Mouse (Mus musculus) left cerebral cortex, adult 8-10 months (tissue): Measurements from ENCODE around the gene Tyk2. TPM values are rescaled to one million over a fixed set of nuclear protein-coding genes. Genes with fewer than 3 reads are reported as not detected.

Experiments
- DNase-seq, 2 experiments: peaks; one replicate each; pipeline ENCODE4 v3.0.0; 2022; ENCODE audit warnings: low spot score in 2 of 2
- total RNA-seq, 4 experiments: library from RNA; stranded (reverse); gene quantifications; 2 replicates each; pipeline ENCODE4 v1.2.4; 2022

Tyk2 gene
- total RNA-seq, 4 experiments from 2014 or later, result 11.1 to 14.5 (median 13.3) TPM

DNA sequence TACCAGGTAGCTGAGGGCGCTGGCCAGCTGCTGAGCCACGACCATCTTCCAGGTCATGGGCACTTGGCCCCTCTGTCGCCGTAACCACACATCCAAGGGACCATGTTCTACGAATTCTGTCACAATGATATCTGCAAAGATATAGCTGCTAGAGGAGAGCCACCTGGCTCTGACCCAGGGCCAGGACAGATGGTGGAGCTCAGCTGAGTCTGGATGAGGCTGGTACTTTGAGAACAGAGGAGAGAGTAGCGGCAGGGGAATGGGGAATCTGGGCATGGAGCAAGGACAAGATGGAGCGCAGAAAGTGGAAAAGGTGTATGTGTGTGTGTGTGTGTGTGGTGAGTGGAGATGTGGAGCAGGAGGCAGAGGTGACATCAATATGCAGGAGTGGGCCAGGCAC is 16.9 kb downstream of the Tyk2 start:
- no peak for DNase-seq

DNA sequence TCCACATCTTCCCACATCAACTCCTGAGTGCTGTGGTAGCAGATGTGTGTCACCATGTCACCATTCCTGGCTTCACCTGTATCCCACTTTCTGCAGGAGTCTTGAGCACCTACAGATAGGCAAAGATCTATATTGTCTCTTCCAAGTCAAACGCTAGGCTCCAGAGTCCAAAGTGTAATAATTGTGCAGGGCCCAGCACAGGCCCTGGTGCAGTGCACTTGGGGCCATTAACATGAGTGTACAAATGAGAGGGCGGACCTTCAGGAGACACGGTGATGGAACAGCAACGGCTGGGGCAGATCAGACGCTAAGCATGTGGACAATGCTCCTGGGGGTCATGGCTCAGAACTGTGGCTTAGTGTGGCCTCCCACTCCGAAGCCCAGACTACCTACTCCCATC is 17.3 kb downstream of the Tyk2 start:
- DNase-seq, result no peak

DNA sequence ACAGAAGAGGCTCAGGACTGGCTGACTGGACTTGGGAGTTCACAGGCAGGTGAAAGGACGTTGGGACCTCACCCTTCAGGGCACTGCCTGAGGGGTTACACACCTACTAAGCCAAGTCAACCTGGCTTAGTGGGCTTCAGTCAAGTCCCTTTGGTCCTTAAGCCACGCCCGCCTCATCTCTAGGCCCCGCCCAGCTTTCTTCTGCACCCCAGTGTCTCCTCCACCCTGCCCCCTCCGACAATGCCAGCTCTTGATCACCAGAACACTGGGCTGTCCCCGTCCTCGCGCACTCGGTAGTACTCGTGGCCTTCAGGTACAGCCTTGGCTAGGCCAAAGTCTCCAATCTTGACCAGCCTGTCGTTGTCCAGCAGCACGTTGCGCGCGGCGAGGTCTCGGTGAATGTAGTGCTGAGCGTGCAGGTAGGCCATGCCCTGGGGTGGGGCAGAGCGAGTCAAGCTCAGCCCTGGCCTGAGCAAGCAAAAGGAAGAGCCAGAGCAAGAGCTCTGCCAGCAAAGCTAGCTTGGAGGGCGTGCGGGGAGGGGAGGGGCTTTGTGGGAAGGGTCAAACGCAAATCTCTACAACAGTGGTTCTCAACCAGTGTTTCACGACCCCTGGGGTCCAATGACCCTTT is 23.3 kb downstream of the Tyk2 start:
- no peak for DNase-seq

DNA sequence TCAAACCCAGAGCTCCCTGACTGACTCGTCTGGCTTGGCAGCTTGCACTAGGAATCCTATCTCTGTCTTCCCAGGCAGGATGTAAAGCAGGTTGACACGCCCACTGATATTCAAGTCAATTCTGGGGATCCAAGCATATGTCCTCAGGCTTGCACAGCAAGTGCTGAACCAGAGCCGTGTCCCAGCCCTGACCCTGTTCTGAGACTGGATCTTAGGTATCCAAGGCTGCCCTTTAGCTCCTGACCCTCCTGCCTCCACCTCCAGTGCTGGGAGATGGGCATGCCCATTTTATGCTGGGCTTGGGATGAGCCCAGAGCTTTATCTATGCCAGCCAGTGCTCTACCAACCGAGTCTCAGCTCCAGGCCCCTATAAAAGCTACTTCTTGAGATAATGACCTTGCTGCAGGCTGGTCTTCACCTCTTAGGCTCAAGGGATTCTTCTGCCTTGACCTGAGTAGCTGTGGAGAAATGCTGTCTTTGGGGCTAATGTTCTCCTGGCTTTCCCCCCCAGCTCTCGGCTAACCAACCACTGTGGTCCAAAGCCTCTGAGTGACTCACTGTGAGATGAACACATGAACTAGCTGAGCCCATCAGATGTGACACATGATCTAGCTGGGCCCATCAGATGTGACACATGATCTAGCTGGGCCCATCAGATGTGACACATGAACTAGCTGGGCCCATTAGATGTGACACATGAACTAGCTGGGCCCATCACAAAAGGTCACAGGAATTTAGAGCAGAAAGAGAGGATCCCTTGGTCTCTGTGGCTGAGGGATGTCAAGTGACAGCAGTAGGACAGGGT is 25.1 kb downstream of the Tyk2 start:
- no peak for DNase-seq

DNA sequence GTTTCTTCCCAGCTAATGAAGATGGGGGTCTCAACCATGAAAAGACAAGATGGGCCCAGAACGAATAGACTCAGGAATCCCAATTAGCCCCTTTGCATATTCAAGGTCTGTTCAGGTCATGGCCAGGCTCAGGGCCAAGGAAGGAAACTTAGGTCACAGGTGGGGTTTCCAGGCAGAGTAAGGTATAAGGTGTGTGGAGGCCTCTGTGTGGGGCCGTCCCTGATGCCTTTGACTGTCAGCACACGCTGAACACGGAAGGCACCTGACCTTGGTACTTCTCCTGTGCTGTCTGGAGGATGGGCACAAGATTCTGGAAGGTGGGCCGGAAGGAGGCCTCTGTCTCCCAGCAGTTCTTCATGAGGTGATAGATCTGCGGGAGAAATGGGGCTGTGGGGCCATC is 26.2 kb downstream of the Tyk2 start:
- DNase-seq, result no peak

DNA sequence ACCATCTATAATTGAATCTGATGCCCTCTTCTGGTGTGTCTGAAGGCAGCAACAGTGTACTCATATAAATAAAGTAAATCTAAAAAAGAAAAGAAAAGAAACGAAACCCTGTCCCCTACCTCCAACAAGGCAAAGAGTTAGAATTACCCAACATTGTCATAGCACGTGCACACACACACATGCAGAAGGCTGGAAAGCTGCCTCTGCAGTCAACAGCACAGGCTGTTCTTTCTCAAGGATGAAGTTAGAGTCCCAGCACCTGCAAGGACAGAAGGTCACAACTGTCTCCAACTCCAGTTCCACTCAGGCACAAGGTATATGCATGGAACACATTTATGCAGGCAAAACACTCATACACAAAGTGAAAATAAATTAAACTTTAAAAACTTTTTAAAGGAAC is 29.0 kb downstream of the Tyk2 start:
- DNase-seq, result no peak

DNA sequence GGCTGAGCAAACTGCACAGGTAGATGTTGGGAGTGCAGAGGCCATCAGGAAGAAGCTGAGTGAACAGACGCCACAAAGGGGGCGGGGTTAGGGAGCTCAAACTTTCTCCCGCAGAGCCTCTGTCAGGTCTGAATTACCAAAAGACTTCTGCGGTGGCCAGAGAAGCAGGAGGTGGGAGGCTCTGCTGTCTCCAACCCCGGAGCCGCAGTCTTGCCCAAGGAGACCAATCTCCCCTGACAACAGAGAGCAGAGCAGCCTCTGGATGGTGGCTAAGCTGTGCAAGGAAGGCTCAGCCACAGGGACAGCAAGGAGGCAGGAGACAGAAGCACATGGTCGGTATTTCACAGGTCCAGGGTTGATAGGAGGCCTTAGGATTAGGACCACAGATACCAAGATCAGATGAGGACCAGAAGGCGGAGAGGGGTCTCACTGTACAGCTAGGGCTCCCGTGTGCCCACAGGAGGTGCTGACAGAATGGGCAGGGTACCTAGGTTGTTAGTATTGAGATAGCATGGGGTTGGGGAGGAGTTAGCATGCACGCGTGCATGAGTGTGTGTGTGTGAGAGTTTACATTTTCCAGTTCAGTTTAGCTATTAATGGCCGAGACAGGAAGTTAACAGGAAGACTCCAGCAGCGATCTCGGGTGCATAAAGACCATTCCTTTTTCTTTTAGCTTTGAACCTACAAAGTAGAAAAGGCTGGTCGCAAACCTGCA is 30.4 kb downstream of the Tyk2 start:
- DNase-seq, result no peak

DNA sequence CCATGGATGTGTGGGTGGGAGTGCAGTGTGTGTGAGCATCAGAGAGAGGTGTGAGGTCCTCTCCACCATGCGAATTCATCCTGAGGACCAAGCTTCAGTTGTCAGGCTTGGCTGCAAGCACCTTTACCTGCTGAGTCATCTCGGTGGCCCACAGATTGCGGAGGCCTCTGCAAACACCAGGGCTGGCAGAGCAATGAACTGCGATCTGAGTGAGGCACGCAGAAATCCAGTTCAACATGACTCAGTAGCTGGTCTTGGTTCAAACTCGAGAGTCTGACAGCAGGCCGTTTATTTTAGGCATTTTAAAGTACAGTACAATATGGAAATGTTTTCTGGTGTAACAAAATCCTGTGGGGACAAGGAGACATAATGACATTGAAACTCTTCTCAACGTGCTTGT is 33.2 kb downstream of the Tyk2 start:
- DNase-seq, result peak; percentile 36 to 87

DNA sequence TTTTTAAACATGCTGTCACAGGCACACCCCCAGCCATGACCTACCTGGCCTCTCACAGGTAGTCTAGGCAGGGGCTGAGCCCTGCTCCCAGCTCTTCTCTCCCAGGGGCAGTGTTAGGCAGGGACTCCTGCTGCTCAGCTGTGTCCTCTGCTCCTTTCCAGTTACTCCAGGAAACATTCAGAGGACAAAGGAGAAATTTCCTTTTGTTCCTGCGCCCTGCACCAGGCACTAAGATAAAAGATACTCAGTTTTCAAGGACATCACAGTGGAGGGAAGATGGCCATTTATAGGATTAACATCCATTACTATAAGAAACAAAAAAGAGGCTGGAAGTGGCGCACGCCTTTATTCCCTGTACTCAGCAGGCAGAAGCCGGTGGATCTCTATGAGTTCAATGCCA is 35.1 kb downstream of the Tyk2 start:
- DNase-seq, result no peak

DNA sequence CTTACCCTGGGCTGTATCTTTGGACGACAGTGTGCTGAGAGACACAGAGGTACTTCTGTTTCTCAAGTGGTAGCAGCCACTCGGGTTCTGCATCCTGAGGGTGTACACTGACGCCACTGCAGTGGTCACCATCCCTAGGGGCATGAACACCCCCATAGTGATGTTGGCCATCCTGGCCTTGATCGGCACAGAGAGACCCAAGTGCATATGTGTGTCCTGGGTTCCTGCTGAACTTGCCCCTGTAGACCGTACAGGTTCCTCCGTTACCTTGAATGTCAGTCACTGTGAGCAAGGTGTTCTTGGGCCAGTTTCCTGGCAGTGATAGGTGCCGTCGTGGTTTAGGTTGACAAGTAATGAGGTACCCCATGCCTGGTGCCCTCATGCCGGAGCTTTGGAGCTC is 37.6 kb downstream of the Tyk2 start:
- DNase-seq, result no peak

DNA sequence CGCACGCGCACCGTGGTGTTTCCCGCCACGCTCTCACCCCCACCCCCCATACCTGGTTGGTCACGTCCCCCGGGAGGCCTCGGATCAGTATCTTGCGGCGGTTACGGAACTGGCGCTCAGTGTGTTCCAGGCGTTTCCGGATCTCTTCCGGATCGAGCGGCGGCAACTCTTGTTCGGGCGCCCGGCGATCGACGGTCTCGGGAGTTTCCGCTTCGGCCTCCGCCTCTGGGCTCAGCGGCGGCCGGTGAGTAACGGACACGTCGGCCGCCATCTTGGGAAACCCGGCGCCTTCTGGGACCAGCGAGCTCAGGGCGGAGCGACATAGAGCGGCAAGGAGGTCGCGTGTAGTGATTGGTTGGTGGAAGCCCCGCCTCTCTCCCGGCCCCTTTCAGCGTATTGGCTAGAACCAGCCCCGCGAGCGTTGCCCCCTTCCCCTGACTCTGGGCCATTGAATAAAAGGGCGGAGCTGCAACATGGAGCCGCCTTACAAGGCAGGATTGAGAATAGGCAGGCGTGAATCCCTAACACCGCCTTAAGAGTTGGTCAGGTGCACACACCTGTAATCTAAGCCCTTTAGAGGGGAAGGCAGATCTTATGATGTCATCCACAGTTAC is 39.2 kb downstream of the Tyk2 start, which contains the start of the genes Gm38431 and Raver1:
TSS of gene Gm38431 (minus strand) at position 291 of the 614 bp plus-strand sequence.
TSS of gene Raver1 (minus strand) at position 302 of the 614 bp plus-strand sequence.
- peak; percentile 89 to 98 for DNase-seq

DNA sequence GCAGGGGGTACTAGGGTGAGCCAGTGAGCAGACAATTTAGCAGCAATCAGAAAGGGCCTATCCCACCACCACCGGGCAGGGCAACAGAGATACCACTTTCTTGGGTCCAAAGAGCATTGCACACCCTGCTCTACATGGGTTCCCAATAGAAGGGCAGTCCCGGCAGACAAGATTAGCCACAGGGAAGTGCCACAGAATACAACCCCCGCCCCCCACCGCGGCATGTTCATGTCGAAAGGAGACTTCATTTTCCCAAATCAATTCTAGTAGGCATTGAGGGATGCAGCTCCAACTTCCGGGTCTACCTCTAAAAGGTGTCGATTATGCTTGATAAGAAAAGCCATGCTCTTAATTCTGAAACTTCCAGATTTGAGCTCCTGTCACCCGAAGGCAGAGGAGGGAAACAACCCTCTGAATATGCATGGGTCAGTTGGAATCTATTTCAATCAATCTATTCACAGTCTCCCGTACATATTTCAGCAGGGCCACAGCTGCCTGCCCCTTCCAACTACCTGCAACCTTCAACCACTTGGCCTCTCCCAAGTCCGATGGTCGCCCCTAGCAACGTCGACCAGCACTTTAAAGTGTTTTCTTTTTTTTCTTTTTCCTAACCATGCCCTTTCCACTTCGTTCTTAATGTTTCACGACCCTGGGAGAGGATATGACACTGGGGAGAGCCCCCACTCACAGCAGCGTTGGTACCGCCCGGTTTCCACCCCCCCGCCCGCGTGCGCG is 39.9 kb downstream of the Tyk2 start:
- DNase-seq, result no peak

DNA sequence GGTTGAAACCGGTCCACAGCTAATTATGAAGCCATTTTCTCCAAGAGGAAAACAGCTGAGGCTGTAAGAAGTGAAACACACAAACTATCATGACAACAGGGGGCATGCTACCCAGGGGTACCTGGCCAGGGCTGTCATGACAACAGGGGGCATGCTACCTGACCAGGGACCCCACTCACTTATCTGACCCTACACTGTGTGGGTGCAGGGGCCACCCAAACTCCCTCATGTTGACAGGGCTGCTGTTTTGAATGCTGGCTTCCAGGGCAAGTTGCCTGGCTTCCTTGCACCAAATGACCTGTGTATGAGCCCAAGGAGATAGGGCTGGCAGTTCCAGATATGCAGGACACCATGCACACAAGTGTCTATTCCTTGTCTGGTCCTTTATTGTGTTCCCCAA is 40.5 kb downstream of the Tyk2 start:
- DNase-seq, result no peak

DNA sequence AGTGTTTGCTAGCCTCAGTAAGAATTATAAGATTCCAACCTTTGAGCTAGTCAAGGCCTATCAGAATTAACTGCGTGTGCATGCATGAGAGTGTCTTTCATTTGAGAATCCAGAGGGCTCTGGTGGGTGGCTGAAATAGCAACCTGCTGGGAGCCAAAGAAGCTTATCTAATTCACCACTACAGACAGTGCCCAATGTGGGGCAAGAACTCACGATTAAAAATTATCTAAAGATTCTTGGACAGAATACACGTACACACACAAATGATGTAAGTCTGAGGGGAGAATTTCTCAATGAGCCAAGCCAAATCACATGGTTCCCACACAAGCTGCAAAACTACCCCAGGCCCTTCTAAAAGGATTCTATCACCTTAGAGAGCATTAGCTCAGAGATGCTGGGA is 47.7 kb downstream of the Tyk2 start:
- no peak for DNase-seq

DNA sequence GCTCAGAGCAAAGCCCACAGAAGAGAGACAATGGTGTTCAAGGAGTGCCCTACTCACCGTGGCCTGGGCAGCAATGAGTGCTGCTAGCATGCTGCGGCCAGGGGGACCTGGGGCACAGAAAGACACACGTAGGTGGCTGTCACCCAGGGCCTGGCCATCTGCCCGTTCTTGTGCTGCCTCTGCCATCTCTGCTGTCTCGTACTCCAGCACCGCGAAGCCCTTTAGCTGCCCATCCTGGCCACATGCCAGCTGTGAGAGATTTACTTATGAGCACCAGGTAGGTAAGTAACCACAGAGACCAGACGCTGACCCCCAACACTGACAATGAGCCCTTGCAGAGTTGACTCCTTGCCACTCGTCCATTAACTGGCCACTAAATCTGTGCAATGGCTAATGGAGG is 49.9 kb downstream of the Tyk2 start:
- no peak for DNase-seq

DNA sequence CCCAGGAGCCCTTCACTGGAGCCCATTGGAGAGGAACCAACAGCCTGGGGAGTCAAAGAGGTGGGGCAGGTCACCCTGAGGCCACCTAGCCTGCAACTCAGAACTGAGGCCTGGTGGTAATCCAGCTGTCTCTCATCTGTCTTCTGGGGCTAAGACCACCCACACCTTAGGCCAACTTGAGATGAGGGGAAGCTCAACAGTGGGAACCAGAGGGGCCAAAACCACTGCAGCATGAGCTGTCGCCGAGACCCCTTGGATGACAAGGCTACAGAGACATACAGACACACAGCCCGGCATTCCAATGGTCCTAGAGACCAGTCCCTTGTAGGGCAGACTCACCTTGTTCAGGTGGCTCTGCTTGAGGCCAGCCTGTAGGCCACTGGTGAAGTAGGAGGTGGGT is 55.4 kb downstream of the Tyk2 start:
- no peak for DNase-seq

DNA sequence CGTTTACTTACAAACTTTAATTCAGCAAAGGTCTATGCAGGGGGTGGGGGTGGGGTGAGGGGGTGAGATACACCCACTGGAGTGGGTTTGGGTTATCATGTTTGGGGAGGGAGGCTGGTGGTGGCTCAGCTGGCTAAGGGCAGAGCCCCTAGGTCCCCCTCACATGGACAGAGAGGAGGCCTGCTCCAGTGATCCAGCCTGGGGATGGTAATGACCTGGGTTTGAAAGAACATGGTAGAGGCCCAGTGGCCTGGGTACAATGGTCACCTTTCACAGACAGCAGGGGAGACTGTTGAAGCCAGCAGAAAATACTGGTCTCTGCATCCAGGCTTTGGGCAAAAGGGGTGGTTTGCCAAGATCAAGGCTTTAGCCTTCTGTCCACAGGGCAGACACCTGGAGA is 56.9 kb downstream of the Tyk2 start:
- DNase-seq, result no peak

DNA sequence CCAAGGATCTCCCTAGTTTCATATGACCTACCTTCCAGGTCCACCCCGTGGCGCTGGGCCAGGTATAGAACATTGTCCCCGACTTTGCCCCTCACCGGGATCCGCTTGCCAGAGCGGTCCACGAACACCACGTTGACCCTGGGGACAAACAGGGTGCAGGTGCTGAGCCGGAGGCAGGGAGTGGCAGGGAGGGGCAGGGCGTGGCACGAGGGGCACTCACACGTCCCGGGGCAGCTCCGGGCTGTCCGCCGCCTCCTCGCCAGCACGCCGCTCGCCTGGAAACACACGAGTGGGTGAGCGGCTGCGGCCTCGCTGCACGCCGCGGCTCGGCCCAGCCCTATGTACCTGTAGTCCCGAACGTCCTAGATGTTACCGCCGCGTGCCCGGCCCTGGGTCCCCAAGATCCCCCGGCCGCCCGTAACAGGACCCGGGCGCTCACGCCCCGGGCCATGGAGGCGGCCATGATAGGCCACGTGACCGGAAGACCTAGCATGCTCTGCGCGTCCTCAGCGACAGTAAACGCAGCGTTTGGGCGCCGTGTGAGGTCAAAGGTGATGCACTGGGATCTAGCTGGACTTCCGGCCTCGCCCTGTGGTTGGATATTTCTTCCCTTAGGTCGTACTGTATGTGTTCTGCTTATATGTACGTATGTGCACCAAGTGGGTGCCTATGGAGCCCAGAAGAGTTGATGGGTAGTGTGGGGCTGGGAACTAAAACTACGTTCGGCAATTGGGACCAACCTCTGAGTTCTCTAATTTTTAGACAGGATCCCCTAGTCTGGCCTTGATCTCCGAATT is 57.8 kb downstream of the Tyk2 start, which contains the start of the genes Gm49373 and Fdx1l:
TSS of gene Gm49373 (minus strand) at position 53 of the 797 bp plus-strand sequence.
TSS of gene Fdx1l (minus strand) at position 571 of the 797 bp plus-strand sequence.
- peak; percentile 84 to 92 for DNase-seq

DNA sequence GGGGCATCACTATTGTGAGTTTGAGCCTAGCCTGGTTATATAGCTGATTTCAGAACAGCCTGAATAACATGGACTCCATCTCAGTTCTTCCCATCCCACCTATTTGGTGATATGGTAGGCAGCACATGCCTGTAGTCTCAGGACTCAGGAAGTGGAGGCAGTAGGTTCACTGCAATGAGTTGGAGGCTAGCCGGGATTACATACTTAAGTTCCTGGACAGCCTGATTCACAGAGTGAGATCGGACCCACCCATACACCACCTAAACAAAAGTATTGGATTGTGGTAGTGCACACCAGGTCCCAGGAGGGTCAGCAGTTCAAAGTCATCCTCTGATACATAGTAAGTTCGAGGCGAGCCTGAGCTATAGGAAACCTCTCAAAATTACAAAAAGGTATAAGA is 58.4 kb downstream of the Tyk2 start:
- no peak for DNase-seq

DNA sequence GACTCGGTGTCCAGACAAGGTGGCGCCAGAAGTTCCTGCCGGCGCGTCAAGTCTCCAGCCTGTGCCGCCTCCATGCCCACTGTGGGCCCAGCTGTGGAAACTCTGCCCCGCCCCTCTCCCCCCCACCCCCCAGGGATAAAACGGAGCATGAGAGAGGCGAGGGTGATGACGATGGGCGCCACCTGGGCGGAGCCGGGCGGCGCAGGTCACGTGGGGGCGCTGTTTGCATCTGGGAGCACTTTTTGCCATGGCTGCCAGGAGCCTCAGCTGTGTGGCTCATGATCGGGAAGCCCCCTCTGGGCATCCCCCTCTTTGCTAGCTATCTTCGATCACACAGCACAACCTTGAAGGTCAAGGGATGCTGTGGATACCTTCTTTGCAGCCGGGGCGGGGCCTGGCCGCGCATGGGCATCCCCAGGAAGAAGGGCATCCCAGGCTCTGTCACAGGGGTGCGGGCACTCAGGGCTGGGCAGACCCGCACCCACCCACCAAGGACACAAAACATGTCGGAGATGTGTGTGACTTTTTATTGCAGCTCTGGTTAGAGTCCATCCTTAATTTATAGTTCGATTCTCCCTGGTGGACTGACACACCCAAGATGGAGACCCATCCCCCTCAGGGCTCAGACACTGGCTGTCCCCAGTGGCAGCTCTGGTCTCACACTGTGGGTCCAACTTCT is 63.9 kb downstream of the Tyk2 start, which contains the start of gene Zglp1:
TSS of gene Zglp1 (minus strand) at position 88 of the 679 bp plus-strand sequence.
- DNase-seq, result no peak
